Comparison of ENCODE assay signal across 16 mouse cellular contexts in the genomic region with DNA sequence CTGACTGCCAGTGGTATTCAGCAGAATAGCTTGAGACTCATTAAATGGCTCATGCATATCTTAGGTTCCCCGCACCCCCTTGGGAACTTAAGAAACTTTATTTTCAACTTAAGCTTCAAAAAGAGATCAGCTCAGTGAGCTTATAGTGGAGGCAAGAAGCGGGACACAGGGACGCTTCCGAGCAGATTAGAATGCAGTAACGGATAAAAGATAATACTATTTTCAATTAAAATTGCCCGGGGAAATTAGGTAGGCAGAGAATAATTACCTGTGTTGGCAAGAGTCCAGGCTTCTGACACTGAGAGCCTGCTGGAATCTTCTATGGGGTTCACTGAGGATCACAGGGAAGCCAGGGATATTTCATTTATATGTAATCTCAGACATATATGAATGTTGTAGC.
"Had no signal": no experiment of that assay in that cellular context is flagged by ENCODE, and none has a peak within 500 bp of the region (broad histone marks: within the 10 kb centered on the region; RNA-seq: fewer than 3 reads in every experiment).

No protein-coding gene starts in this region.

- H3K9me3 ChIP-seq: kidney, embryonic 15.5 days; liver, embryonic 13.5 days; neural tube, embryonic 12.5 days; neural tube, embryonic 15.5 days; stomach, embryonic 15.5 days had no signal

- H3K4me2 ChIP-seq: kidney, embryonic 15.5 days; liver, embryonic 13.5 days; neural tube, embryonic 12.5 days; neural tube, embryonic 15.5 days; stomach, embryonic 15.5 days had no signal

- H3K27ac ChIP-seq: kidney, embryonic 15.5 days; left cerebral cortex, adult 2 months; liver, embryonic 13.5 days; neural tube, embryonic 12.5 days; neural tube, embryonic 15.5 days; stomach, embryonic 15.5 days had no signal

- H3K27me3 ChIP-seq: kidney, embryonic 15.5 days; liver, embryonic 13.5 days; neural tube, embryonic 12.5 days; neural tube, embryonic 15.5 days; stomach, embryonic 15.5 days had no signal

- H3K4me3 ChIP-seq: kidney, embryonic 15.5 days; left cerebral cortex, adult 2 months; liver, embryonic 13.5 days; neural tube, embryonic 12.5 days; neural tube, embryonic 15.5 days; stomach, embryonic 15.5 days had no signal

- H3K36me3 ChIP-seq: kidney, embryonic 15.5 days; liver, embryonic 13.5 days; neural tube, embryonic 12.5 days; neural tube, embryonic 15.5 days; stomach, embryonic 15.5 days had no signal

- DNase-seq: kidney, adult 8-10 months; kidney, postnatal 10 days; kidney, postnatal 36 days; layer of hippocampus, postnatal 36 days; liver, embryonic 13.5 days; lung, adult 2 months; lung, postnatal 14 days; lung, postnatal 4 days; right cerebral cortex, postnatal 25 days; spleen, adult 18-20 months; thymus, postnatal 25 days had no signal

- H3K9ac ChIP-seq: kidney, embryonic 15.5 days; liver, embryonic 13.5 days; neural tube, embryonic 12.5 days; neural tube, embryonic 15.5 days; stomach, embryonic 15.5 days had no signal

- H3K4me1 ChIP-seq: stomach, embryonic 15.5 days had no signal
